Mouse (Mus musculus) layer of hippocampus, postnatal 14 days (tissue): Measurements from ENCODE around the gene Tmem217. TPM values are rescaled to one million over a fixed set of nuclear protein-coding genes. Genes with fewer than 3 reads are reported as not detected.

ENCODE experiments used
- DNase-seq, 2 experiments: peaks; one replicate each; pipeline ENCODE4 v3.0.0; 2021 to 2022; ENCODE audit warnings: low spot score in 2 of 2, mixed read lengths in 1 of 2
- microRNA-seq, 2 experiments: library from miRNA; unstranded; fragments of <30 nt; microRNA quantifications; one replicate each; pipeline ENCODE4 v1.2.0; 2021
- total RNA-seq, 2 experiments: library from RNA; stranded (reverse); gene quantifications; 2 replicates each; pipeline ENCODE4 v1.2.3; 2021

The Tmem217 gene
- total RNA-seq, 2 experiments from 2014 or later = not detected

DNA sequence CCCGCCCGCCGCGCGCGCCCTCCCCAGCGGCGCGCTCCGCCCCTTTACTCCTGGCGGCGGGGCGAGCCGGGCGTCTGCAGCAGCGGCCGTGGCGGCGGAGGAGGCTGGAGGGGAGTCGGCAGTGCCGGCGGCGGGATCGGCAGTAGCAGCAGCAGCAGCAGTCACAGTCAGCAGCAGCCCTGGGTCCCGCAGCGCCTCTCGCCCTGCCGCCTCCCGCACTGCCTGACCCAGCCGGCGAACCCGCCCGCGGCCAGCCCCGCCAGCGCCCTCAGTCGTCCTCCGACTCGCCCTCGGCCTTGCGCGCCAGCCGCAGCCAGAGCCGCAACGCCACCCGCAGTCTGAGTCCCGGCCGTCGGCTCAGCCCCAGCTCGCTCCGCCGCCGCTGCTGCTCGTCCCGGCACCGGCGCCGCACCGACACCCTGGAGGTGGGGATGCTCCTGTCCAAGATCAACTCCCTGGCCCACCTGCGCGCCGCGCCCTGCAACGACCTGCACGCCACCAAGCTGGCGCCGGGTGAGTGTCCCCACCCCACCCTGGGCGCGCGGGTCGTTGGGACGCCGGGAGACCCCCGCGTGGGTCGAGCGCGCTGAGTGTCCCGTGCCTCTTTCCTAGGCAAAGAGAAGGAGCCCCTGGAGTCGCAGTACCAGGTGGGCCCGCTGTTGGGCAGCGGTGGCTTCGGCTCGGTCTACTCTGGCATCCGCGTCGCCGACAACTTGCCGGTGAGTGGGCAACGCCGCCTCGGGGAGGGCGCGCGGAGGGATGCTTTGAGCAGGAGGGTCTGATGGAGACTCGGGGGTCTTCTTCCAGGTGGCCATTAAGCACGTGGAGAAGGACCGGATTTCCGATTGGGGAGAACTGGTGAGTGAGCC, 61.2 kb downstream of the Tmem217 start, which contains the start of gene Pim1:
Gene Pim1, plus strand, starts transcription at position 41 of the 869 bp plus-strand sequence.
- no peak for DNase-seq

DNA sequence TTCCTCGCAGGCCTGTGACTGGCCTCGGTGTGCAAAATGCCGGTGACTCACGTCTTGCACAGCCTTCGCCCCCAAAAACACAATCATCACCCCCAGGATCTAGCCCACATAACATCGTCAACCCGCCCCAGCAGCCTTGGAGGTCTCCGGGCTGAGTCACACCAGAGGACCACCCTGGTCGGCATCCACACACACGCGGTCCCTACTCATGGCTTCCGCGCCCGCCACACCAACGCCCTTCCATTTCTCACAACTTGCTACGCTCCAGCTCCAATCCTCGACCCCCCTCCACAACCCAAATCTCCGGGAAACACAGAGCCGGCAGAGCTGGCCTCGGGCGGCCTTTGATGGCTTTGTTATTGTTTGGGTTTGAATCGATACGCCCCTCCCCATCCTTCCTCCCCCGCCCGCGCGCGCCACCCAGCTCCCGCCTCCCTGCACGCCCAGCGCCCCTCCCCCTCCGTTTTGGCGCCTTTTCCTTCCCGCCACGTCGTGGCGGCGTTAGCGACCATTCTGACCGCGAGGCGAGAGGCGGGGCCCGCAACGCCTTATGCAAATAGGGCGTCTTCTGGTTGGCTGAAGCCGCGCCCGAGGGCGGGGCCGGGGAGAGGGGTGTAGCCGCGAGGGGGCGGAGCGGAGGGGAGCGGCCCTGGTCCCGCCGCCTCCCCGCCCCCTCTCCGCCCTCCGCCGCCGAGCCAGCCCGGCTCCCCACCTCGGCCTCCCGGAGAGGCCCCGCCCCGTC, 62.0 kb downstream of the Tmem217 start:
- DNase-seq = peak; percentile 92 to 96

DNA sequence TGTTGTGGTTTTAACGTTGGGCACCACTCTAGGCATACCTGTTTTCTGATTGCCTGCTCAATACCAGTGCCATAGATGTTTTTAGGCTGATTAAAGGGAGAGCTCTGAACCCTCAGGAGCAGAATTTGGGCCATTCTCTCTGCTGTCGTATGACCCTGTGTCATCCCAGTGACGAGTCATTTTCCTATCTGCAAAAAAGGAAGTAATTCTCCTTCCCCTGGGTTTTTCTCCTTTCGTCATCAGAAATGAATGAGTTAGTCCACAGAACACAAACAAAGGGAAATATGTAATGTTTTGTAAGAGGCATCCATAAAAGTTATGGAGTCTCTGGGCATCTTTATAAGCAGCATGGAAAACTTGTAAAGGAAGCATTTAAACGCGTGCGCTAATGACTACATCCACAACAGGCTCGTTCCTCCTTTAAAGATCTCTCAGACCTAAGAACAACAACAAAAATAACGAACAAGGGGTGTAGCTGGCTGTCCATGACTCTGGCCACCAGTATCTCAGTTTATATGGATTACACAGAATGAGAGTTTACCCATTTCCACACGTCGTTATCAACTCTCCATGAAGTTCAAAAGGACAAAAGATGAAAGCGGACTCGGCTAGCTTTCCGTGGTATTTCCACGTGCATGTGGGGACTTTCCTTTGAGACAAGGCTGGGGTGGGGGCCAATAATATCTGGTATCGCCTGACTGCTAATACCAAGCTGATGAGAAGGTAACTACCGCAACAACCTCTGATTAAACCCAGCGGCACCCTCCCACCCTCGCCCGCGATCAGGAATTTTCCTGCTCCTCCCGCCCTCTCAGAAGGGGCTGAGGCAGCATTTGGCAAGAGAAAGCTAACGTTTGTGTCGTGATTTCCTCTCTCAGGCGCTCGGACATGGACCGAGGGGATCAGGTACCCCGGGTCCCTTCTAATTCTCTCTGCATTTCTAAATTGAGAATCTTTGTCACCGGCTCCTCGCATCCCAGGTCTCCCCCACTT, 62.9 kb downstream of the Tmem217 start:
- no peak for DNase-seq

GRCm38 (mm10) chr17:29488257-29488977, 63.8 kb downstream of the Tmem217 start:
- DNase-seq = no peak

DNA sequence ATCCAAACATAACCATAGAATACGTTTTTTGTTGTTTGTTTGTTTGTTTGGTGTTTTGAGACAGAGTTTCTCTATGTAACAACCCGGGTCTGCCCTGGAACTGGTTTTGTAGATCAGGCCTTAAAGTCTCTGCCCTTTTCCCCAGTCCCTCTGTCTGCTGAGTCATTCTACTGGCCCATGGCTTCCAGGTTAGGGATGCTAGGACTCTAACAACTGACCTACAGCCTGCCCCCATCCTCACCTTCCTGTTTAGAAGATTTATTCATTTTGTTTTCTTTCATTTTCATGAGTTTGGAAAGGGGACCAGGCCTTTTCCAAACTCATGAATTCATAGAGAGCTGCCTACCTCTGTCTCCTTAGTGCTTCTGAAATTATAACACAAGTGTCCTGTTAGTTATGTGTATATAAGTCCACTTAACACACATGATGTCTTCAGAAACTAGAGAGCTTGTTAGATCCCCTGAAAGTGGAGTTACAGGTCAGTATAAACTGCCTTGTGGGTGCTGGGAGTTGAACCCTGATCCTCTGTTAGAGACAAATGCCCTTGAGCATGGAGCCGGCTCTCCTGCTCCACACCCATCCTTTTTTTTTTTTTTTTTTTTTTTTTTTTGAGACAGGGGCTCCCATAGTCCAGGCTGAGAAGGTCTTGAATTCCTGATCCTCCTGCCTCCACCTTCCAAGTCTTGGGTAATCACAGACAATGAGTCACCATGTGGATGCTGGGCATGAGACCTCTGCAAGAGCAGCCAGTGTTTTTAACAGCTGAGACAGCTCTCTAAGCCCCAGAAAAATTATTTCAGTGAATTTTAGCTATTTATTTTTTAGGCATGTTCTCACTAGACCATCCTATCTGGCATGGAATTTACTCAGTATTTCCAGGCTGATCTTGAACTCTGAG, 66.6 kb downstream of the Tmem217 start:
- no peak for DNase-seq

DNA sequence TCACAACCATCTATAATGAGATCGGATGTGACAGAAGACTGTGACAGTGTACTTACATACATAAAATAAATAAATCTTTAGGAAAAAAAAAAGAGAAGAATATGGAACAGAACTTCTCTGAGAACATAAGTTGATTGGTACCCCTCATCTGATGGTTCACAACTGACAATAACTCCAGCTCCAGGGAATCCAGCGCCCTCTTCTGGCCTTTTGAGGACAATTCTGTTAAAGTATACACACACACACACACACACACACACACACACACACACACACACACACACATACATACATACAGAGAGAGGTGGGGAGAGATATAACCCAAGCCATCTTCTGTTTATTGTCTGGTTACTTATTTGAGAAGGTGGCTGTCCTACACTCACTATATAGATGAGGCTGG, 67.8 kb downstream of the Tmem217 start:
- no peak for DNase-seq

DNA sequence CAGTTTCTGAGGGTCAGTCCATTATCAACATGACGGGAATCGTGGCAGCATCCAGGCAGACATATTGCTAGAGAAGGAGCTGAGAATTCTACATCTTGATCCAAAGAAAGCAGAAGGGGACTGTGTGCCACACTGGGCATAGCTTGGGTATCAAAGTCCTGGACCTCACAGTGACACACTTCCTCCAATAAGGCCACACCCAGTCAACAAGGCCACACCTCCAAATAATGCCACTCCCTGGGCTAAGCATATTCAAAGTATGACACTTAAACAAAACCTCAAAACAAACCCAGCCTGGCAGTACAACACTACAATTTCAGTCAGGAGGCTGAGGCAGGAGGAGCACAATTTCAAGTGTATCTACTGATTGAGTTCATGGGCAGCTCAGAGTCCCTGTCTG, 68.9 kb downstream of the Tmem217 start:
- no peak for DNase-seq

DNA sequence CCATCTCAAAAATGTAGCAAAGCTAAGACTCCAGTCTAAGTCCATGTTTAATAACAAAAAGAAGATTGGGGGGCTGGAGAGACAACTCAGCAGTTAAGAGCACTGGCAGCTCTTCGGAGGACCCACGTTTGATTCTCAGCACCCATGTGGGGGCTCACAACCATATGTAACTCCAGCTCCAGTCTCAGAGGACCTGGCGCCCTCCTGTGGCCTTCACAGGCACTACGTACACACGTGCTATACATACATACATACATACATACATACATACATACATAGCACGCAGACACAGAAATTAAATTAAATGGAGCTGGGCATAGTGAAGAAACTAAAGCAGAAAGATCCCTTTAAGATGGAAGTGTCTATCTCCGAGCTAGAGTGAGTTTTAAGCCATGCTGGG, 69.6 kb downstream of the Tmem217 start:
- DNase-seq = no peak

GRCm38 (mm10) chr17:29480256-29480655, 71.9 kb downstream of the Tmem217 start:
- DNase-seq = no peak

DNA sequence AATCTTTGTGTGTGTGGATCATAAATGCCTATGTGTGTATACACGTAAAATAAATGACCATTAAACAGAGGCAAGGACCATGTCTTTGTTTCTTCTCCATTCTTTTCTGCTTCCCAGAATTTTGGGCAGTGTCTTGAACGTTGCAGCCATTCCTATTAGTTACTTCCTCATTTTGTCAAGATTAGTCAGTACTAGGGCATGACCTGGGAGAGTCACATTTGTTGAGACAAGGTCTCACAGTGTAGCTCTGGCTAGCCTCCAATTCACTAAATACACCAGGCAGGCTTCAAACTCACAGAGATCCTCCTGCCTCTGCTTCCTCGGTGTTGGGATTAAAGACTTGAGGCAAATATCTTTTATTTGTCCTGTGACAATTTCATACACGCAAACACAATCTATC, 73.9 kb downstream of the Tmem217 start:
- DNase-seq = no peak

DNA sequence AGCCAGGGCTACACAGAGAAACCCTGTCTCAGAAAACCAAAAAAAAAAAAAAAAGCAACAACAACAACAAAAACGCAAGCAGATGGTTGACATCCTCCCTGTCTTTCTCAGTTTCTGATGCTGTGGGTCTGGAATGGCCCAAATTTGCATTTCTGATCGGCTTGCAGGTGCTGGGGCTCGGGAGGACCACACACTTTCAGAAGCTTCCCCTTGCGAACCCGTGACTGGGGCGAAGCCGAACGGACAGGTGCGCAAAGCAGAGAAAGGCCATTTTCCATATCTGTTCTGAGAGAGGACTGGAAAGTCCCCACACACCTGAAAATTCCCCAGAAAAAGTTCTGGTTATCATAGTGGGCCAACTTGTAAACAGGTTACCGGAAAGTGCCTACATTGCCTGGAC, 74.8 kb downstream of the Tmem217 start:
- no peak for DNase-seq

DNA sequence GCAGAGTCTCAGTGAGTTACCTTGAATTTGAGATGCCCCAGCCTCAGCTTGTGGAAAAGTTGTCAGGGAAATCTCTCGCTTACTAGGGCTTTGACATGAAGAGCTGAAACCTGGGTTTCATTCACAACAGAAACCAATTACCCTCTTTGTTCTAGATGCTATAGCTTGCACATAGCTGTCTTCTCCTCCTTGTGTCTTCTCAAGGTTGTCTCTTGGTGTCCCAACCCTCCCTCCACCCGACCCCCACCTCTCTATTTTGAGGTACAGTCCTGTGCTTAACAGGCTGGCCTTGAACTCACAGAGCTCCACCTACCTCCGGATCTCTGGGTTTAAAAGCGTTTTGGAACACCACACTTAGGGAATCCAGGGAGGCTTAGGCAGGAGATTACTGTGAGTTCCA, 75.7 kb downstream of the Tmem217 start:
- DNase-seq = no peak

Small RNAs within 50 kb of the gene (microRNA-seq; reads per million reads assigned to microRNA genes)
- gene Mir7667 = 0 reads per million in 2 experiments

Other genes with a start within 250 kb of the Tmem217 start
- gene Pi16, start 234.7 kb downstream of the Tmem217 start, total RNA-seq = 1 to 10 TPM; 1.6 to 1.9 TPM
- gene Mtch1, start 204.5 kb downstream of the Tmem217 start, total RNA-seq = 100 to 1,000 TPM; 525 to 527 TPM
- gene Fgd2, start 191.5 kb downstream of the Tmem217 start, total RNA-seq = 1 to 10 TPM; 5.6 to 9.0 TPM
- gene Pim1, start 61.6 kb downstream of the Tmem217 start, total RNA-seq = 1 to 10 TPM; 3.1 to 6.0 TPM
- not detected for gene Gm17657, start 2.7 kb downstream of the Tmem217 start, total RNA-seq
- gene Tbc1d22b, start 2.6 kb downstream of the Tmem217 start, total RNA-seq = 10 to 100 TPM; 43.7 to 44.9 TPM
- gene Rnf8, start 62.4 kb upstream of the Tmem217 start, total RNA-seq = 10 to 100 TPM; 39.2 to 46.7 TPM
- gene Gm28043, start 62.5 kb upstream of the Tmem217 start, total RNA-seq = 1 to 10 TPM; 3.3 to 5.2 TPM
- 10 to 100 TPM; 78.9 to 93.8 TPM for gene Cmtr1, start 108.2 kb upstream of the Tmem217 start, total RNA-seq
- gene Ccdc167, start 164.7 kb upstream of the Tmem217 start, total RNA-seq = 10 to 100 TPM; 15.1 to 23.4 TPM